Mouse (Mus musculus): ENCODE data around the gene Mn1.

DNA sequence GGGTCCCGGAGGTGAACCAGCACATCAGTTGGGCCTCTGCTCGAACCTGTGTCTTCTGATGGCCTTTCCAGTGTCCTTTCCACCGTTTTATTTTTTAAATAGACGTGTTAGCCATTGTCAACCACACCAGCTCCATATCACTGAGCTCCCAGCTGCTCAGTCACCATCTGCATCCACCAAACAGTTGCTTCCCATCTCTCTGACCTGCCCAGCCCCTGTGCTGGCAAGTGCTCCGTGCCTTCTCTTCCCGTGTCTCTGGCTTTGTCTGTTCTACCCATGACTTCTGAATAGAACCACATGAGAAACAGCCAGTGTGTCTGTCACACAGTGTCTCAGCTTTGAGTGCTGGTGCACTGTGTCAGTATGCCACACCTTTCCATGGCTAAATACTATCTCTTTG lies 12.4 kb upstream of the Mn1 start:
- TF ChIP-seq CTCF (IDR thresholded peaks at IDR 0.05; ENCODE audit: borderline replicate concordance, insufficient read depth, low read length) (no peak), POLR2A (IDR thresholded peaks at IDR 0.05; ENCODE audit: low read depth, low read length) (no peak)
